15 mouse cellular contexts compared by ENCODE assay signal in genomic region chr8:26804089-26804488, GRCm38 (mm10).
DNase-seq lines count a peak whose midpoint lies in the region; ATAC-seq and TF ChIP-seq lines count a peak whose summit lies in the region.
"Had no signal": no experiment of that assay in that cellular context is flagged by ENCODE, and none has a peak within 500 bp of the region (broad histone marks: within the 10 kb centered on the region; RNA-seq: fewer than 3 reads in every experiment).

No protein-coding gene starts in this region.

- no peak overlapping the region for H3K4me2 ChIP-seq in hindbrain, embryonic 14.5 days (replicated peaks)
- H3K4me2 ChIP-seq in forebrain, postnatal 0 days (ENCODE audit: low read depth) = no peak overlapping the region
- H3K4me2 ChIP-seq in midbrain, embryonic 16.5 days (ENCODE audit: low read length) = no peak overlapping the region
- H3K4me2 ChIP-seq: hindbrain, embryonic 13.5 days had no signal

- H3K4me1 ChIP-seq in hindbrain, embryonic 10.5 days (replicated peaks) = peaks cover 53% of the 10 kb centered on the region
- peaks cover 20% of the 10 kb centered on the region; the same call in 1 of the 2 replicates for H3K4me1 ChIP-seq in hindbrain, embryonic 14.5 days (replicated peaks; ENCODE audit: control insufficient read depth, insufficient read depth, low read length)
- peaks cover 17% of the 10 kb centered on the region; the same call in 1 of the 2 replicates for H3K4me1 ChIP-seq in forebrain, postnatal 0 days (ENCODE audit: insufficient read depth)
- H3K4me1 ChIP-seq in midbrain, embryonic 16.5 days (ENCODE audit: control insufficient read depth, insufficient read depth, low read length) = peaks cover 9% of the 10 kb centered on the region; the same call in 1 of the 2 replicates

- TF ChIP-seq CTCF in forebrain, postnatal 0 days (IDR thresholded peaks at IDR 0.05; ENCODE audit: low read depth) = no peak

- no peak overlapping the region for H3K9ac ChIP-seq in hindbrain, embryonic 14.5 days
- H3K9ac ChIP-seq in forebrain, postnatal 0 days = no peak overlapping the region
- H3K9ac ChIP-seq in midbrain, embryonic 16.5 days (ENCODE audit: low read depth, low read length) = no peak overlapping the region
- H3K9ac ChIP-seq: hindbrain, embryonic 13.5 days had no signal

- 0 out of 2 replicates have a peak overlapping the region, but pooled peaks have one; percentile 35 for H3K27ac ChIP-seq in hindbrain, embryonic 10.5 days
- H3K27ac ChIP-seq in hindbrain, embryonic 14.5 days = no peak overlapping the region
- H3K27ac ChIP-seq in forebrain, postnatal 0 days (ENCODE audit: low read depth, low read length) = no peak overlapping the region
- no peak overlapping the region for H3K27ac ChIP-seq in midbrain, embryonic 16.5 days (ENCODE audit: low read length)
- H3K27ac ChIP-seq: heart, adult 2 months; hindbrain, embryonic 13.5 days had no signal

- H3K27me3 ChIP-seq in hindbrain, embryonic 10.5 days (ENCODE audit: insufficient read depth, poor library complexity, severe bottlenecking) = peaks cover 33% of the 10 kb centered on the region
- no peaks in the 10 kb centered on the region for H3K27me3 ChIP-seq in hindbrain, embryonic 14.5 days (ENCODE audit: control insufficient read depth, insufficient read depth, low read length)
- no peaks in the 10 kb centered on the region for H3K27me3 ChIP-seq in forebrain, postnatal 0 days (ENCODE audit: insufficient read depth, low read length)
- H3K27me3 ChIP-seq in midbrain, embryonic 16.5 days (ENCODE audit: control insufficient read depth, insufficient read depth, low read depth, low read length) = no peaks in the 10 kb centered on the region

- peak; percentile 22 for DNase-seq in cerebellum, adult 8-10 months
- no peak for DNase-seq in cerebellum, adult 11 months
- DNase-seq in hindbrain, embryonic 10.5 days (ENCODE audit: low spot score) = no peak
- no peak for DNase-seq in hindbrain, embryonic 14.5 days (ENCODE audit: low spot score)
- peak; percentile 60 for DNase-seq in brain, embryonic 18.5 days (ENCODE audit: low read depth, low spot score)
- DNase-seq in forebrain, postnatal 0 days = peak; percentile 68
- DNase-seq in kidney, postnatal 10 days = no peak
- DNase-seq: adrenal gland, postnatal 14 days; kidney, adult 18-20 months; kidney, postnatal 25 days; right cerebral cortex, postnatal 4 days; thymus, adult 18-20 months had no signal

- 68% methylated on average over 9 of the region's 9 CpGs for WGBS in hindbrain, embryonic 10.5 days
- WGBS in hindbrain, embryonic 14.5 days = 62% methylated on average over 9 of the region's 9 CpGs
- WGBS in forebrain, postnatal 0 days = 44% methylated on average over 9 of the region's 9 CpGs
- 79% methylated on average over 9 of the region's 9 CpGs for WGBS in midbrain, embryonic 16.5 days

- no peaks in the 10 kb centered on the region for H3K36me3 ChIP-seq in hindbrain, embryonic 10.5 days
- H3K36me3 ChIP-seq in hindbrain, embryonic 14.5 days (replicated peaks; ENCODE audit: control insufficient read depth, insufficient read depth) = no peaks in the 10 kb centered on the region
- no peaks in the 10 kb centered on the region for H3K36me3 ChIP-seq in forebrain, postnatal 0 days (ENCODE audit: insufficient read depth)
- no peaks in the 10 kb centered on the region for H3K36me3 ChIP-seq in midbrain, embryonic 16.5 days (ENCODE audit: control insufficient read depth, insufficient read depth, low read length)
- H3K36me3 ChIP-seq: hindbrain, embryonic 13.5 days had no signal

- no peak overlapping the region for H3K4me3 ChIP-seq in hindbrain, embryonic 10.5 days
- no peak overlapping the region for H3K4me3 ChIP-seq in hindbrain, embryonic 14.5 days (replicated peaks; ENCODE audit: low read length)
- no peak overlapping the region for H3K4me3 ChIP-seq in forebrain, postnatal 0 days (ENCODE audit: low read depth, low read length)
- H3K4me3 ChIP-seq in midbrain, embryonic 16.5 days (ENCODE audit: low read depth, low read length) = no peak overlapping the region
- H3K4me3 ChIP-seq: heart, adult 2 months; hindbrain, embryonic 13.5 days had no signal

- ATAC-seq in hindbrain, embryonic 14.5 days (ENCODE audit: low FRiP score) = no peak
- ATAC-seq in forebrain, postnatal 0 days = peak; percentile 80
- no peak for ATAC-seq in midbrain, embryonic 16.5 days

- H3K9me3 ChIP-seq in hindbrain, embryonic 10.5 days = no peaks in the 10 kb centered on the region
- H3K9me3 ChIP-seq in hindbrain, embryonic 14.5 days (ENCODE audit: control insufficient read depth, low read length) = no peaks in the 10 kb centered on the region
- no peaks in the 10 kb centered on the region for H3K9me3 ChIP-seq in forebrain, postnatal 0 days (ENCODE audit: low read length)
- no peaks in the 10 kb centered on the region for H3K9me3 ChIP-seq in midbrain, embryonic 16.5 days (replicated peaks; ENCODE audit: control insufficient read depth, low read length, poor library complexity, severe bottlenecking)
- H3K9me3 ChIP-seq: hindbrain, embryonic 13.5 days had no signal

Comparison
In these comparisons a context has a peak if more than half of its experiments do, and no peak if none do; other contexts are left out.
1. DNase-seq: peak in cerebellum, adult 8-10 months (single experiment), brain, embryonic 18.5 days (single experiment) and forebrain, postnatal 0 days (single experiment); none in cerebellum, adult 11 months (single experiment), hindbrain, embryonic 10.5 days (single experiment), hindbrain, embryonic 14.5 days (single experiment) and kidney, postnatal 10 days (single experiment).